Mouse (Mus musculus) neural tube, embryonic 13.5 days (tissue): Measurements from ENCODE around the gene Rnf186. TPM values are rescaled to one million over a fixed set of nuclear protein-coding genes. Genes with fewer than 3 reads are reported as not detected.
"Not testable (repeated sequence)": the region's sequence is repeated elsewhere in the genome, so short reads cannot be mapped to it uniquely, and the experiment has no call there.

Experiments used
- ATAC-seq: fragments of 200-750 bp; cut with Nextera tagmentation; 2 replicates; pipeline ENCODE4 v1.8.0; 2017; ENCODE audit warnings: low read depth, mild to moderate bottlenecking, moderate TSS enrichment, moderate library complexity
- H3K27ac ChIP-seq: fragments of 300-500 bp; sonication (generic); replicated peaks from 2 replicates; pipeline ENCODE4 v1.5.1; 2015; ENCODE audit warnings: moderate library complexity, mild to moderate bottlenecking, inconsistent platforms
- H3K27me3 ChIP-seq: fragments of 300-500 bp; sonication (generic); 2 replicates; pipeline ENCODE4 v1.6.1; 2015; ENCODE audit warnings: mild to moderate bottlenecking, inconsistent platforms
- H3K36me3 ChIP-seq: fragments of 300-500 bp; sonication (generic); 2 replicates; pipeline ENCODE4 v1.6.1; 2015; ENCODE audit warnings: mild to moderate bottlenecking, inconsistent platforms
- H3K4me1 ChIP-seq: fragments of 300-500 bp; sonication (generic); replicated peaks from 2 replicates; pipeline ENCODE4 v1.6.1; 2015; ENCODE audit warnings: inconsistent platforms
- H3K4me2 ChIP-seq: fragments of 300-500 bp; sonication (generic); 2 replicates; pipeline ENCODE4 v1.6.1; 2015; ENCODE audit warnings: inconsistent platforms, mild to moderate bottlenecking, moderate library complexity
- H3K4me3 ChIP-seq: fragments of 300-500 bp; sonication (generic); 2 replicates; pipeline ENCODE4 v1.5.1; 2015; ENCODE audit warnings: mild to moderate bottlenecking, inconsistent platforms
- H3K9ac ChIP-seq: fragments of 300-500 bp; sonication (generic); 2 replicates; pipeline ENCODE4 v1.6.1; 2015; ENCODE audit warnings: moderate library complexity, mild to moderate bottlenecking, inconsistent platforms
- H3K9me3 ChIP-seq: fragments of 300-500 bp; sonication (generic); 2 replicates; pipeline ENCODE4 v1.6.1; 2016; ENCODE audit warnings: inconsistent platforms
- WGBS: fragments of 180-500 bp; shearing (Covaris S2); methylation state at CpG from one replicate; pipeline ENCODE4 v1.1.7; 2015; 5-methylcytosine and 5-hydroxymethylcytosine counted together
- polyA plus RNA-seq: library from polyadenylated mRNA; unstranded; fragments of >200 nt; fragmentation: Nextera tagmentation; extraction: Ambion mirVana; gene quantifications from 2 replicates; pipeline ENCODE4 v1.2.1, GENCODE M21; 2015

Gene Rnf186
- polyA plus RNA-seq, 1 experiment from 2014 or later: not detected

- Histone ChIP-seq H3K36me3 (no peaks in the 10 kb centered on the region), H3K27ac (no peak overlapping the region), H3K27me3 (no peaks in the 10 kb centered on the region), H3K4me2 (peak overlapping the region; percentile 90), H3K9ac (no peak overlapping the region), H3K4me3 (peak overlapping the region; percentile 48), H3K9me3 (no peaks in the 10 kb centered on the region), H3K4me1 (peaks cover 19% of the 10 kb centered on the region)
- 0 out of 2 replicates have a peak, but pooled peaks have one; percentile 10 for ATAC-seq
- WGBS: 60% methylated on average over 3 of the region's 3 CpGs
Observed at GRCm38 (mm10) chr4:138973719-138974115, 6.8 kb downstream of the Rnf186 start.

DNA sequence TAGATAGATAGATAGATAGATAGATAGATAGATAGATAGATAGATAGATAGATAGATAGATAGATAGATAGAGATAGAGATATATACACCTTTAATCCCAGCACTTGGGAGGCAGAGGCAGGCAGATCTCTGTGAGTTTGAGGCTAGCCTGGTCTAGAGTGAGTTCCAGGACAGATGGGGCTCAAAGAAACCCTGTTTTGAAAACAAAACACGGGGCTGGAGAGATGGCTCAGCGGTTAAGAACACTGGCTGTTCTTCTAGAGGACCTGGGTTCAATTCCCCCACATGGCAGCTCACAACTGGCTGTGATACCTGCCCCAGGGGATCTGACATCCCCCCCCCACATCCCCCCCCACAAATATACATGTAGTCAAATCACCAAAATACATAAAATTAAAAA, 7.6 kb downstream of the Rnf186 start:
- H3K27me3 ChIP-seq, ATAC-seq, H3K4me2 ChIP-seq, H3K27ac ChIP-seq, H3K36me3 ChIP-seq, H3K9ac ChIP-seq, H3K9me3 ChIP-seq, H3K4me3 ChIP-seq: not testable (repeated sequence)
- peaks cover 19% of the 10 kb centered on the region for H3K4me1 ChIP-seq
- 77% methylated on average over 2 of the region's 2 CpGs for WGBS

DNA sequence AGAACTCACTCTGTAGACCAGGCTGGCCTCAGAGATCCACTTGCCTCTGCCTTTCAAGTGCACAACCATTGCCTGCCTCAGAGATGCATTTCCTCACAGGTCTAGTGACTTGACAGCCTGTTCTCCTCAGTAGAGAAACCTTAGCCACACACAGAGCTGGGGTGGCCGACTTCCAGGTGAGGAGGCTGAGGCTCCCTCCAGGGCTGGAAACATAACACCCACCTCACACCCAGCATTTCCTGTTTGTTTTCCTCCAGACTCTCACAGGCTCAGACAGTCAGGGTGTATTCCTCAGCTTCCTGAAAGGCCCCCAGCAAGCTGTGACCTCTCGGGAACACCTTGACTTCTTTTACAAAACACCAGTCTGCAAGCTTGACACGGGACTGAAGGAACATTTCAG, 8.3 kb downstream of the Rnf186 start:
- Histone ChIP-seq H3K9ac (no peak overlapping the region), H3K4me1 (peaks cover 19% of the 10 kb centered on the region)
- WGBS: 75% methylated on average over 3 of the region's 3 CpGs

DNA sequence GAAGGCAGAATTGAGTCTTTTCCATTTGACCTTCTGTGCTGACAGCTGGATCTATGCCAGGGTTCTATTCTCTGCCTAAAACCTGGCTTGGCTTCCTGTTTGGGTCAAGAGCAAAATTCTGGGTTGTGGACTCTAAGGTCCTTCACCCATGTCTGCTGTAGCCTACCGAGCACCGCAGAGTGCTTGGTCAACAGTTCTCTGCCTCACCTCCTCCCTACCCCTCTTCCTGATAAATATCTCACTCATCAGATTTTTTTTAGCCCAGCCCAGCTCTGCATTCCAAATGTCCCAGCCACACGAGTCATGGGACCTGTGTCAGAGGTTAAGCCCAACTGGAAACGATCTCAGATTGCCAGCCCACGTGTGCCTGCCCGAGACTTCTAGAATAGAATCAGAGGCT, 9.1 kb downstream of the Rnf186 start:
- Histone ChIP-seq H3K4me1 (peaks cover 19% of the 10 kb centered on the region), H3K4me2 (no peak overlapping the region), H3K36me3 (no peaks in the 10 kb centered on the region), H3K4me3 (no peak overlapping the region), H3K27me3 (no peaks in the 10 kb centered on the region), H3K27ac (no peak overlapping the region), H3K9me3 (no peaks in the 10 kb centered on the region), H3K9ac (no peak overlapping the region)
- no peak for ATAC-seq
- WGBS: 86% methylated on average over 6 of the region's 6 CpGs

More for the DNA sequence above, 8.3 kb downstream of the Rnf186 start:
- Histone ChIP-seq H3K36me3 (no peaks in the 10 kb centered on the region), H3K4me3 (no peak overlapping the region), H3K27ac (no peak overlapping the region), H3K4me2 (no peak overlapping the region), H3K27me3 (no peaks in the 10 kb centered on the region), H3K9me3 (no peaks in the 10 kb centered on the region)
- ATAC-seq: no peak

GRCm38 (mm10) chr4:138980021-138980420, 13.1 kb downstream of the Rnf186 start:
- Histone ChIP-seq H3K27me3 (no peaks in the 10 kb centered on the region), H3K27ac (no peak overlapping the region), H3K9ac (no peak overlapping the region), H3K36me3 (no peaks in the 10 kb centered on the region), H3K9me3 (0 out of 2 replicates have a peak, but pooled peaks cover 3% of the 10 kb centered on the region), H3K4me2 (no peak overlapping the region), H3K4me3 (no peak overlapping the region), H3K4me1 (no peaks in the 10 kb centered on the region)
- 90% methylated on average over 8 of the region's 8 CpGs for WGBS
- no peak for ATAC-seq

DNA sequence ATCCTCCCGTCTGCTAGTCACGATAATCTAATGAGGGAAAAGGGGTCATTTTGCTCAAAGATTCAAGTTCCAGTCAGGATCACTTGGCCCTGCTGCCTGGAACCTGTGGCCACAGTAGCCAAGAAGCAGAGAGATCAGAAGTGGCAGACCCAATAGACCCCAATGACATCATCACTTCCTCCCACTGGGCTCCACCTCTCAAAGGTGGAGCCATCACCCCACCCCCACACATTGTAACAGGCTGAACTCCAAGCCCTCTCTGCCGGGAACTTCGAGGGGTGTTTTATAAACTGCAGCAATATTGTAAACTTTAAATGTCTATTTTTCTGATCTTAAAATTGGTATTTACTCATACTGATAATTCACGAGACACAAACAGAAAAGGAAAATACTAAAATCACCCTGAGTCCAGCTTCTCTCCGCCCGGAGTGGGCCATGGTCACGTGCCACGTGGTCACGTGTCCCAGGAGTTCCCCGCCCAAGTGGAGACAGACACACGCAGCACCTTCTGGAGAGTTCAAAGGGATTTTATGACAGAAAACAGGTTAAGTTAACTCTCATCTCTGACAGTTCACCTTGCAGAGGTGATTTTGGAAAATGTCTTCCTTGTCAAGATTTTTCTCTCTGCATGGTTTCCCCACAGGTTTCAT, 14.0 kb downstream of the Rnf186 start:
- Histone ChIP-seq H3K4me1 (no peaks in the 10 kb centered on the region), H3K9me3 (0 out of 2 replicates have a peak, but pooled peaks cover 3% of the 10 kb centered on the region), H3K27me3 (no peaks in the 10 kb centered on the region), H3K4me2 (no peak overlapping the region), H3K27ac (no peak overlapping the region), H3K9ac (no peak overlapping the region), H3K36me3 (no peaks in the 10 kb centered on the region), H3K4me3 (no peak overlapping the region)
- 25% methylated on average over 12 of the region's 12 CpGs for WGBS
- no peak for ATAC-seq

GRCm38 (mm10) chr4:138983422-138983821, 16.5 kb downstream of the Rnf186 start:
- H3K4me1 ChIP-seq: no peaks in the 10 kb centered on the region
- no peak overlapping the region for H3K4me2 ChIP-seq
- H3K36me3 ChIP-seq: no peaks in the 10 kb centered on the region
- H3K9ac ChIP-seq: no peak overlapping the region
- no peak overlapping the region for H3K4me3 ChIP-seq
- no peak for ATAC-seq
- no peaks in the 10 kb centered on the region for H3K27me3 ChIP-seq
- no peak overlapping the region for H3K27ac ChIP-seq
- WGBS: 69% methylated on average over 3 of the region's 3 CpGs
- H3K9me3 ChIP-seq: 0 out of 2 replicates have a peak, but pooled peaks cover 3% of the 10 kb centered on the region

DNA sequence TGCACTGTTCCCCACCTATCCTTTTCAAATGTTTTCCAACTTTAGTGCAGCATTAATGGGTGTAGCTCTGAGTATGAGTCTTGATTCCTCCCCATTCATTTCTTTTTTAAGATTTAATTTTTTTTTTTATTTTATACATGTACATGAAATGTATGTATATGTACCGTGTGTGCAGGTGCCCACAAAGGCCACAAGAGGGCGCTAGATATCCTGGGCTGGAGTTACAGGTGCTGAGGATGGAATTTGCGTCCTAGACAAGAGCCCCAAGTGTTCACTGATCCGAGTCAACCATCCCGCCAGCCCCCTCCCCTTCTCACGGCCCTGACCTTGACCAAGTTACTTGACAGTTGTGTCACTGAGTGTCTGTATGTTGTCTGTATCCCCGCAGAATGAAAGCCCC, 17.8 kb downstream of the Rnf186 start:
- no peaks in the 10 kb centered on the region for H3K27me3 ChIP-seq
- no peak overlapping the region for H3K4me3 ChIP-seq
- no peak overlapping the region for H3K4me2 ChIP-seq
- ATAC-seq: no peak
- H3K27ac ChIP-seq: no peak overlapping the region
- no peak overlapping the region for H3K9ac ChIP-seq
- no peaks in the 10 kb centered on the region for H3K36me3 ChIP-seq
- H3K9me3 ChIP-seq: 0 out of 2 replicates have a peak, but pooled peaks cover 3% of the 10 kb centered on the region
- 78% methylated on average over 7 of the region's 7 CpGs for WGBS
- H3K4me1 ChIP-seq: no peaks in the 10 kb centered on the region

DNA sequence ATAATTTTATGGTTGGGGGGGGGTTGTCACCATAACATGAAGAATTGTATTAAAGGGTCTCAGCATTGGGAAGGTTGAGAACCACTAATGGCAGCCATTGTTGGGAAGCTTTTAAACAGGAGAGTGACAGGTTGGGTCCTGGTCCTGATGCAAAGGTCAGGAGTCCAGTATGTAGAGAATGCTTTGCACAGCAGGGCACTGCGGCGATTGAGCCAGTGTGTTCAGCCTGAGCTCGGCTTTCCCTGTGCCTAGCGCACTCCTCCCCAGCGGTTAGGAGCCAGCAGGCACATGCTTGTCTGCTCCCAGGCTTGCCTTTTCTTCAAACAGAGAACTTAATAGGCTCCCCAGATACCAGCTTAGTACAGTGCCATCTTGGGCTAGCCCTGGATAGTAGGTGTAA, 19.4 kb downstream of the Rnf186 start:
- Histone ChIP-seq H3K4me1 (no peaks in the 10 kb centered on the region), H3K4me2 (no peak overlapping the region), H3K9ac (no peak overlapping the region), H3K36me3 (no peaks in the 10 kb centered on the region), H3K9me3 (0 out of 2 replicates have a peak, but pooled peaks cover 3% of the 10 kb centered on the region), H3K4me3 (no peak overlapping the region), H3K27me3 (no peaks in the 10 kb centered on the region), H3K27ac (no peak overlapping the region)
- 51% methylated on average over 5 of the region's 5 CpGs for WGBS
- ATAC-seq: no peak

DNA sequence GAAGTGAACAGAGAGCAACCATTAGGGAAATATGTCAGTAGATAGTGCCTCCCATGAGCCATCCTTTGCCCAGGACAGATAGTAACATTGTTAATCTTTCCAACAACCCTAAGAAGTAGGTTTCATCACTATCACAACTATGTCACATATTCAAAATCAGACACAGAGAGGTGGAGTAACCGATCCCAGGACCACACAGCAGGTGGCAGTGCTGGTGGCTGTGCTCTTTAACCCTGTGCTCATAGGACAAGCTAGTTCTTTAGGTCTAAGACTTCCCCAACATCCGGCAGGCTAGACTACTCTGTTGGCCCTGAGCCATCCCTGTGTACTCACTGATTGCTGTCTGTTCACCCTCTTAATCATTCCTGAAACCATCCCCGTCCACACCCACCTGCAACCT, 27.5 kb downstream of the Rnf186 start:
- ATAC-seq: no peak
- no peaks in the 10 kb centered on the region for H3K9me3 ChIP-seq
- no peaks in the 10 kb centered on the region for H3K36me3 ChIP-seq
- H3K4me1 ChIP-seq: no peaks in the 10 kb centered on the region
- no peak overlapping the region for H3K9ac ChIP-seq
- no peak overlapping the region for H3K4me3 ChIP-seq
- WGBS: 76% methylated on average over 3 of the region's 3 CpGs
- H3K27ac ChIP-seq: no peak overlapping the region
- H3K4me2 ChIP-seq: no peak overlapping the region
- no peaks in the 10 kb centered on the region for H3K27me3 ChIP-seq

DNA sequence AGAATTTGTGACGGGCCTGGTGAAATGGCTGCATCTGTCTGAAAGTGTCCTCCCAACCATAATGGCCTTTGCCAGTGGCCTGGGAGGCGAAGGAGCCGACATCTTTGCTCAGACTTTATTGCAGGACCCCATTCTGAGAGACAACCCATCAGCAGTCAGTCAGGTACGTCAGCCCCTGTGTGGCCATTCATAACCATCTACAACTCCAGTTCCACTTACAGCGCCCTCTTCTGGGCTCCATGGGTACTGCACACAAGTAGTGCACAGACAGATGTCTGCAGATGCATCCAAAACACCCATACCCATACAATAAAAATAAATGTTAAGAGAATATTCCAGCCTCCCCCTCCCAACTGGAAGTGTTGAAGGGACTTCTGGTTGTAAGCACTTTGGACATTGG, 29.5 kb downstream of the Rnf186 start:
- Histone ChIP-seq H3K36me3 (no peaks in the 10 kb centered on the region), H3K27ac (no peak overlapping the region), H3K9ac (no peak overlapping the region), H3K27me3 (no peaks in the 10 kb centered on the region), H3K4me3 (no peak overlapping the region), H3K4me2 (no peak overlapping the region), H3K9me3 (no peaks in the 10 kb centered on the region), H3K4me1 (no peaks in the 10 kb centered on the region)
- WGBS: 75% methylated on average over 5 of the region's 5 CpGs
- ATAC-seq: no peak

GRCm38 (mm10) chr4:138997121-138997520, 30.2 kb downstream of the Rnf186 start:
- Histone ChIP-seq H3K9ac (no peak overlapping the region), H3K4me1 (no peaks in the 10 kb centered on the region), H3K36me3 (no peaks in the 10 kb centered on the region), H3K27me3 (no peaks in the 10 kb centered on the region), H3K4me2 (no peak overlapping the region), H3K4me3 (no peak overlapping the region), H3K9me3 (no peaks in the 10 kb centered on the region), H3K27ac (no peak overlapping the region)
- ATAC-seq: no peak
- 93% methylated on average over 4 of the region's 4 CpGs for WGBS

DNA sequence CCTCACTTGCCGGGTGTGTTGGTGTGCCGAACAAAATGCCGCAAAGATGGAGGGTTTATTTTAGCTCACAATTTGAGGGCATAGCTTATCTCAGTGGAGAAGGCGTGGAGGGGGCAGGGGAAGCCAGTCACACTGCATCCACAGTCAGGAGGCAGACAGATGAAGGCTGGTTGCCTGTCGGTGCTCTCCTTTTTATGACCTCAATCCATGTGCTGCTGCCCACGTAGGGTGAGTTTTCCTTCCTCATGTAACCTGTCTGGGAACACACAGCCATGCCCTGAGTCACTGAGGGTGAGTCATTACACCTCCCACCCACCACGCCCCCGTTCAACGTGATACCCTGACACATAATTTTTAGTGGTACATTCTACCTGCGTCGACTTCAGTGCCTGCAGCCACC, 31.7 kb downstream of the Rnf186 start:
- no peak overlapping the region for H3K27ac ChIP-seq
- H3K9me3 ChIP-seq: no peaks in the 10 kb centered on the region
- no peak overlapping the region for H3K4me2 ChIP-seq
- WGBS: 86% methylated on average over 11 of the region's 11 CpGs
- no peak overlapping the region for H3K9ac ChIP-seq
- H3K4me1 ChIP-seq: no peaks in the 10 kb centered on the region
- H3K36me3 ChIP-seq: no peaks in the 10 kb centered on the region
- no peak overlapping the region for H3K4me3 ChIP-seq
- no peak for ATAC-seq
- no peaks in the 10 kb centered on the region for H3K27me3 ChIP-seq
